Mouse (Mus musculus): Measurements from ENCODE around the gene Tex33.

- no peak for TF ChIP-seq CTCF (IDR thresholded peaks at IDR 0.05 in 2 of 3, conservative IDR thresholded peaks at IDR 0.05 in 1 of 3; ENCODE audit: control insufficient read depth in 1 of 3, insufficient read depth in 1 of 3, low read depth in 2 of 3, low read length in 3 of 3, poor library complexity in 1 of 3, severe bottlenecking in 1 of 3)
- no peak for TF ChIP-seq POLR2AphosphoS2 (IDR thresholded peaks at IDR 0.05; ENCODE audit: low read length)
- no peak for TF ChIP-seq USF1 (IDR thresholded peaks at IDR 0.05; ENCODE audit: low read depth, low read length)
- TF ChIP-seq ZC3H11A (IDR thresholded peaks at IDR 0.05; ENCODE audit: low read depth, low read length) = no peak
- TF ChIP-seq MEF2A (IDR thresholded peaks at IDR 0.05; ENCODE audit: extremely low read depth, insufficient replicate concordance, low read depth, low read length, poor library complexity, severe bottlenecking) = no peak
- no peak for TF ChIP-seq BHLHE40 (IDR thresholded peaks at IDR 0.05; ENCODE audit: borderline replicate concordance, low read depth, low read length)
- no peak for TF ChIP-seq MAZ (IDR thresholded peaks at IDR 0.05; ENCODE audit: low read depth, low read length)
- no peak for TF ChIP-seq CHD1 (IDR thresholded peaks at IDR 0.05; ENCODE audit: low read depth, low read length)
- no peak for TF ChIP-seq MAX (IDR thresholded peaks at IDR 0.05; ENCODE audit: low read length)
- TF ChIP-seq POLR2A (IDR thresholded peaks at IDR 0.05; ENCODE audit: control insufficient read depth in 1 of 2, insufficient read depth in 1 of 2, low read depth in 1 of 2, low read length in 2 of 2, poor library complexity in 1 of 2) = no peak
- no peak for TF ChIP-seq ZNF384 (IDR thresholded peaks at IDR 0.05; ENCODE audit: low read depth, low read length)
These were observed 28.8 kb upstream of the Tex33 start for GRCm38 (mm10) chr15:78424507-78424906.

Data from MEL (cell line).